Mouse (Mus musculus) CD4-positive, CD25-positive, alpha-beta regulatory T cell, adult 2 months (primary cell): Measurements from ENCODE around the gene Unc5c.

Source experiments
- DNase-seq: peaks from one replicate; pipeline ENCODE4 v3.0.0-alpha.2; 2012; ENCODE audit warnings: low read depth, low spot score

The Unc5c gene

DNA sequence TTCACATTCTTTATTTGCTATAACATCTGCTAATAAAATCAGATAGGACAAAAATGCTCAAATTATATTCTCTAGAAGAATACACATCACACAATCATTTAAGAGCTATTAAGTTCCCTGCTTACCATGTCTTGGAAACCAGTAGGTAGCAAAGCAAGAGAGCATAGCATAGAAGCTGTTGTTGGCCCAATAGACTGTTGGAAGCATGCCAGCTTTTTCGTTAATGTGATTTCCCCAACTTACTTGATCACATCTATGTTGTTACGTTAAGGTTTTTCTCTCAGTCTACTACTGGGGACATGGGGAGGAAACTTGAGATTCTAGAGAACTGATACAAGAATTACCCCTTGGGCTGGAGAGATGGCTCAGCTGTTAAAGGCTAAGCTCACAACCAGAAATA, 133.0 kb downstream of the Unc5c start:
- DNase-seq = no peak

DNA sequence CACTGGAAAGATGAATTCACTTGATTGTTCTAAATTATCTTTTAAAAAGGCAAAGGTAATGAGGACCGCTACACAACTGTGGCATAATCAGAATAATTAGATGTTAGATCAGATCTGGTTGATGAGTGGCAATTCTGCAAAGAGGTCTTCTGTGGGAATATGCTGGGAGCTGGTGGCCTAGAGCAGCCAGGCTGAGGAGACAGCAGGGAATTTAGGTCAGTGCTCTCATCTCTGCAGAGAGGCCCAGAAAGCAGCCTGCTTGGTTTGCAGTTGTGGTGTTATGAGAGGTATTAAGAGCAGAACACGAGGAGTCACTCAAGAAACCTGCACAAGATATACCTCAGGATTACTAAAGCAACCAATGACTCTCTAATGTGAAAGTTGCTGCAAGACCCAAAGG, 133.9 kb downstream of the Unc5c start:
- DNase-seq = no peak

DNA sequence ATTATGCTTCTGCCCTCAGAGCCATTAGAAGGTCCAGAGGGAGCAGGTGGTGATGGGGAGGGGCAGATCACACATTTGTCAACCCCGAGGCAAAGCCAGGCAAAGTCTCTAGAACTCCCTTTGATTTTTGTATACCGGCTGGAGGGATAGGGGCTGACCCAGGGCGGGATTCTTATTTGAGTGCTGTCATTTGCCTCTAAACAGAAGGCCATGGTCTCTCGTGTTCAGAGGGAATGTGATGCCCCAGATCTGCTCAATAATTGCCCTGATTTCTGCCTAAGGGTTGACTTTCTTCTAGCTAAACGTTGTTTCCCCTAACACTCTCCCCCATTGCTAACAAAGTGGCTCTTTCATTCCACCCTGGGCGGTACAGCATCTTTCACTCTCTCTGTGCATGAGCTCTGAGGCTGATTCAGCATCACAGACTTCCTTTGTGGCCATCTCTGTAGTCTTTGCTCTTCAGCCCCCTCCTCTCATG, 136.1 kb downstream of the Unc5c start:
- no peak for DNase-seq

DNA sequence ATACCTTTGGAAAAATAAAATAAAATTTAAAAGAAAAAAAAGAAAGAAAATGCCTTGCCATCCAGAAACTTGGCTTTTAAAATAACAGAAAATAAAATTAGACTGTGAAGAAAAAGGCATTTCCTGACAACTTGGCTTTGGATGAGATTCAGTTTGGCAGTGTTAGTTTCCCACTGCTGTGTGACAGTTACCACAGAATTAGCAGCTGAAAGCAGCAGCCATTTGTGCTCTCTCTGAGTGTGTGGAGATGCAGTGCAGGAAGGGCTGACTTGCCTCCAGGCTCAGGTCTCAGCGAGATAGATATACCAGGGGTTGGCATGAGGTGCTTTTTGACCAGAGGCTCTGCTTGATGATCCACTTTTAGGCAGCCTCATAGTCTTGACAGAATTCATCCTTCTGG, 151.7 kb downstream of the Unc5c start:
- DNase-seq = no peak

DNA sequence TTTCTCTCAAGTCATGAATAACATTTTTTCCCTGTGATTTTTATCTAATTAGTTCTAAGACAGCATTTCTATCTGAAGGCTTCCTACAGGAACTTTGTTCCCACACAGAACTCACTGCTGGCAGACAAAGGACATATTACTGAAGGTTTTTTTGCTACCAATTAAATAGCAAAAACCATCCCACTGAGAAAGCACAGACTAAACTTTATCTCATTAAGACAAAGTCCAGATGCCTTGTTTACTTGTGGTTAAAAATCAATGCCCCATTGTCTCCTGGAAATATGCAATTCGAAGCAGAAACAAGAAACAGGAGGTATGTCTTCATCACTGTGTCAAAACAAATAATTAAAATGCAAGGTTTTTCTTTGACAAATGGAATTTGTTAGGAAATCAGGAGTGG, 153.7 kb downstream of the Unc5c start:
- no peak for DNase-seq

DNA sequence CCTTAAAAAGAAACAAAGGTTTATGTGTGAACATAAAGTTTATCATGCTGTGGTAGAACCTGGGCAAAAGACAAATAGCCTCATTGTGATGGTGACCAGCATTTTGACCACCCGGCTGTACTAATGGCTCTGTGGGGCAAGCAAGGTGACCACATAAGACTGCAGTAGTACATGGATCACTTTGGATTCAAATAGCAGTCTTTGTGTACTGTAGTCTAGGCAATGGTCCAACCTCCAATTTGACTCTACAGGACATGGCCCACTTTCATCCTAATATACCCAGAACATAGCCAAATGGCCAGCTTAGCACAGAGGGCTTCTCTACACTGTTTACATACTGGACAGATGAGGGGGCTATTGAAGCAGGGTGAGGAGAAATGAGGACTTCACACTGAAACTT, 156.5 kb downstream of the Unc5c start:
- DNase-seq = no peak

DNA sequence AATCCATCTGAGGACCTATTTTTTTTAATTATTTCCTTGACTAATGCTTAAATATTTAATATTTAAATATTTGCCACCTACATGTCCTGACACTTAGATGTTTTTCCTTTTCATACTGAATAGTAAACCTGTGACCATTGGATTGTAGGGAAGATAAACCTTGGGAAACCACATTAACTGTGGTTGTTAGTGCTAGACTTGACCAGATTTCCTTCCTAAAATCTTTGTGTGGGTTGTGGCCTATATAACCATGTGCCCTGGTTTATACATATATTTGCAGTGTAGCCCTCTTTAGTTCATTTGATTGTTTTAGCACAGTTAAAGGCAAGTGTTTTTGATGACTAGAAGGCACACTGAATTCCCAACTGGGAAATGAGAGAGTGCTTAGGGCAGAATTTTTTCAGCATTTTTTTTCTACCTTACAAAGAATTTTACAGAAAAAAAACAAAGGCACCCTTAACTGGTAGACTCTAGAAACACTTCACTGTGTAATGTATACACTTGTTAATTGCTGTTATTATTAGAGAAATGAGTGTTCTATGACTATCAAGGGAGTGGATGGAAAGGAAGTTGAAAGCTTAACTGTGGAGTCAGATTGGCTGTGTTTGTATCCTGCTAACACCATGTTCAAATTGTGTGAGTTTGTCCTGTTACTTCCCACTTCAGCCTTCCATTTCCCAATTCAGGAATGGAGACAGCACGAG, 162.1 kb downstream of the Unc5c start:
- no peak for DNase-seq

DNA sequence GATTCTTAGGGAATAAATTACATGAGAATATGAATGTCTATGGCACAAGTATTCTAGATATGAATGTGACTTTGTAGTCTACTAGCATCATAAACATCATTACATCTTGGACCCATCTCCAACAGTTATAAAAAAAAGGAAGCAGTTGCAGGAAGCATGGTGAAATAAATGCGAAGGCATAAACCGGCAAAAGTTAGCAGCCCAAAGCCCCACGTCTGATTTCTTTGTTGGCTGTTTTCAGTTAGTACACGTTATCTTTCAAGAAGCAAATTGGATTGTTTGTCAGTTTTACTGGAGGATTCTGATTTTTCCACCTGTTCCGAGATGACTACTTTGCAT, 162.6 kb downstream of the Unc5c start:
- DNase-seq = no peak

DNA sequence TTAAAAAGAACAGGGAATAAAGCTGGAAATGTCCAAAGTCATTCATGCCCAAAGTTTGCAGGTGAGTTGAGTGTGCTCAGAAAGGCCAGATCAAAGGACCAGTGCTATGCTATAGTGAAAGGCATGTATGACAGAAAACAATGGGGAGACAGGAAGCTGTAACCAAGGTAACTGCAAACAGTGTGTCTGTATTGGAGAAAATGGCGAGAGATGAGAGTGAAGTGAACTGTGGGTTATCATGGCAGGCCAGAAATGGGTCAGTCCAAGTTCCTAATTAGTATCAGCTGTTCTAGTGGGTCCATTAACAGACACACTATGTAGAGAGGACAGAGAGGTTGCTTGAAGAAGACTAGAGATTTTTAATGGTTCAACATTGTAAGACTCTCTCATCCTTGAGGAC, 164.4 kb downstream of the Unc5c start:
- DNase-seq = no peak

DNA sequence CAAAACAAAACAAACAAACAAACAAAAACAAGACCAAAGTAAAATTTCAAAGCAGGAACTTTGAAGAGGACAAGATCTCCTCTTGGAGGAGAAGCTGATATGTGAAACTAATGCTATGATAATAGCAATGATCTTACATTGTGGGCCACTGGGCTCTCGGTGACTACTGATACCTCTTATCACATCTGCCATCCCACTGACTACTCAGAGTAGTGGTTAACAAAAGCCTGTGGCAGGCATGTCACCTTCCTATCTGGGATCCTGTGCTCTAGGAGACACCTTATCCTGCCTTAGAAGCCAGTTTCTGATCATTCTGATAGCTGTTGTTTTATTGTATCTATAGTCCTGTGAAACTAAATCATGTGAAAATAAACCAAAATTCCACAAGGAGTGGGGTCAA, 172.9 kb downstream of the Unc5c start:
- DNase-seq = no peak

DNA sequence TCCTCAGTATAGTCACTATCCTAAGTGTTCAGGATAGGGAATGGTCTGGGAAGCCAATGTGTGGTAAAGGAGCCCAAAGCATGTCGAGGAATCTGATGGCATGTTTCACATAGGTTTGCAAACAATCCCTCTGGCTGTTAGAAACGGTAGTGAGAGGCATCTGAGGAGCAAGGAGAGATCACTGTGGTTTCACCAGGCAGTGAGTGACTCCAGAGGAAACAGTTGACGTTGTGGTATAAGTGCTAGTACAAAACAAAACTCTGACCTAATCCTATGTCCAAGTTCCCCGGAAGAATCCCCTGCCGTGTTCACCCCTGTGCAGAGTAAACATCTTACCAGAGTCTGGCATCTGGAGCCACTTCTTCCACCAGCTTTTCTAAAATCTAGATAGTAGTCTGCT, 179.2 kb downstream of the Unc5c start:
- no peak for DNase-seq

DNA sequence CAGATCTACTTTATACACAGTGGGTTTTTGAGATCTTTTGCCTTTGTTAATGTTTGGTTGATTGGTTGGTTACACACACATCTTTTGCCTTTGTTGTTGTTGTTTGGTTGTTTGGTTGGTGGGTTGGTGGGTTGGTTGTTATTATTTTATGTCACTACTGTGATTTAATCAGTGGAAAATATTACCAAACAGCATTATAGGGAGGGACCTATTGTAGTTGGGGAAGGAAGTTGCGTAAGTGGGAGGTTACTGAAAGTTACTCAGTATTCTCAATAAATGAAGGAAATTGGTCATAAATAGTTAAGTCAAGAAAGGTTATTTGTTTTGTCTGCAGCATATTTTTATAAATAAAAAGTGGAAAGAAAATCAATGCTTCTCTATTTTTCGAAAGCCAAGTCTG, 181.6 kb downstream of the Unc5c start:
- DNase-seq = no peak

DNA sequence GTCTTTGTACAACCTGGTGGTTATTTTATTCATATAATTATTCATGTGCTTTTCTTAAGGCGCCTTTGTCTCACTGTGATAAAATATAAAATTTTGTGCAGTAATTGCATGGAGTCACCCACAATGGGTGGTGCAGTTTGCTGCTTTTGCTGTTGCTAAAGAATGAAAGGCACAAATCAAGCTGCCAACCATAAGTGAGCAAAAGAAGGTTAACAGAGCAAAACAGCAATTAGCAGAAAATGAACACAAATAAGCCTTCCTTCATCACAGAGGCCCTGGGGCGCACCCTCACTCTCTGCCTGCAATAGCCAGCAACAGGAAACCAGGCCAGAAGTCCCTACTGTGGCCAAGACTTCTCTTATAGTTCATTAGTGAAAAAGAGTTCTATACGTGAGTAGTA, 185.6 kb downstream of the Unc5c start:
- DNase-seq = no peak

DNA sequence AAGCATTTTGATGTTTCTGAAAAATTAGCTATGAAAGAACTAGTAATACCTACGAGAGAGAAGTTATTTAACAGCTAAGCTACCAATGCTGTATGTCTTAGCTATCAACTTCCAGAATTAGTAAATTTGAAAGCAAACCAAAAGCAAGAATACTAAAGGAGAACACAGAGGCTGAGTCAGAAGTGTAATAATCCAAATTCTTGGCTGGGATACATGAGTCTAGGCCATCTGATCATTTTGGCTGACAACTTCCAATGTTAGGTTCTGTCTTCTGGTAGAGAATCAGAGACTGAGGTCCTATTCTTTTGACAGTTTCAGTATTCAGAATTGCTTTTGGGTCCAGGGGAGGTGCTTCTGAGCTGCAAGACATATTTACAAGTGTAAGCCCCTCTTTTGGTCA, 188.9 kb downstream of the Unc5c start:
- DNase-seq = no peak

DNA sequence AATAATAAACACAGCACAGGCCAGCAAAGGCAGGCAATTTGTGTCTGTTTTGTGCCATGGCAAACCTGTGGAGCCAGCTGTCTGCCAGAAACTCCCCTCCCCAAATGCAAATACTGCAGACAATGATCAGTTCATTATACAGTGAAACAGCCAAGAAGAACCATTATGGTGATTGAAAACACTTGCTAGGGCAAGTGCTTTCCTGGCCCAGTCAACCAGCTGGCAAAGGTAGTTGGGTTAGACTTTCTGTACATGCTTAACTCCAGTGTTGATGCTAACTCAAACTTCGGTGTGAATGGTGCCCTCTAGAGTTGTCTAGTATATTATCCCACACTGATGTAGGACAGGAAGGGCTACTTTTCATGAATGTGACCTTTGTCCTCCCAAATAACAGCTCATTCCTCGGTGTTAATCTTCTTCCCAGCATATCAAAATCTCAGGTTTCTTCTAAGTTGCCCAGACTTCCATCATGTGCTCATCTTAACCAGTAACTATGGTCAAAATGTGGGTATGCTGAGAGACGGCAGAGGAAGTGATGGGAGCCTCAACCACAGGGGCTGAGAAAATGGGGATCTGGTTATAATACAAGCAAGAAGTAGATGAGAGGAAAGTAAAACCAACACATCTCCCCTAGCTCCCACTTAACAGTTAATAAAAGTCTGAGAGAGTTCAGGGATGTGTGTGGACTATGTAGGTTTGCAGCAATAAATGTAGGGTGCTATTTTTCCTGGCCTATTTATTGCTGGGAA, 194.2 kb downstream of the Unc5c start:
- no peak for DNase-seq

DNA sequence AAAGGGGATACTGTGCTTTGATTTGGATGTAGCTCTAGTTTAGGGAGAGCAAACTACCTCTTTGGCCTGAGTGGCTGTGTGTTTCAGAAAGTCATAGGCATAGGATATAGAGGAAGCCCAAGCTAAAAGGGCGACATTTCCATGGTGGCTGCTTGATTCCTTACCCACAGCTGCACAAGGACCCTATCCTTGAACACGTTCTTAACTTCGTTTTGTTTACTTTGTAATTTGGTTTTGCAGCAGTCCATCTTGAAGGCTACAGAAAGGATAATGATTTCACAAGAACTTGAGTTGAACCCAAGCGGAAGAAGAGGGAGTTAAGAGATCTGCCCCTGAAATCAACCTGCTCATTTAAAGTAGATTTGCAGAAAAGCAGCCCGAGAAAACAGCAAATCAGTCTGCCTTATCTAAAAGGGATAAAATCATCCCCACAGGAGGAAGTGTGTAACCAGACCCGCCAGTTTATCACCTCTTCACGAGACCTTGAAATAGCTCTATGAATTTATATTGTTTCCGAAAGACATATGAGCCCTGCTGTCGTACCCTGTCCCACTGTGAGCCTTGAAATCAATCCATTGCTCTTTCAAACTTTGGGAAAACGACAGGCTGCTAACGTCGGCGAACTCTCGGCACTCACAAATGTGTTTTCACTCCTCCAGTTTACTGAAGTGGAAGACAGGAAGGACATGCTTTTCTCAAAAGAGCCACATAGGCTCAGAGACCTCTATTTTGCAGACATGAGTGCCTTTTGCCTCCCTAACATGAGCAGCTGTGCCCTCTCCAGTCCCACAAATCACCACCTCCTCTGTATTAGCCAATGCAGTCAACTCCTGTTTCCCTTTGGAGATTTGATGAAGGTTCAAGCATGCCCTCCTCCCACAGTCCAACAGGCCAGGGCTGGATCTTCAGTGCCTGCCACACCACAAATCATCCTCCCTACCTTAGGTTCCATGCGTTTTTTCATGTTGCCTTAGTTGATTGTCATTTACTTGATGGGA, 195.3 kb downstream of the Unc5c start:
- DNase-seq = no peak

DNA sequence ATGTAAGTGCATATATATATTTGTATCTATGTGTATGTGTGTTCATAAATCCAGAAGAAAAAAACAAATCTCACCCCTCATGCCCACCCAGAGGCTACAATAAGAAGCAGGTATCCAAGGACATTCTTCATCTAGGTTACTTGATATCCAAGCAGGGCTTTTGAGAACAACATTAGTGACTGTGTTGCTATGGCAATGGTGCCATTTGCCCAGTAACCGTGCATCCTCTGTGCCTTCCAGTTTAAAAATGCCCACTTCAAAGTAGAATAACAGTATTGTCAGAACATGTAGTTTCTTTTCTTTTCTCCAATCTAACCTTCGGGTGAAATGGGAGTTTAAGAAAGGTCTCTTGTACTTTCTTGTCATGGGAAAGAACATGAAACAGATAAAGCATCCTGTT, 224.1 kb downstream of the Unc5c start:
- DNase-seq = no peak

DNA sequence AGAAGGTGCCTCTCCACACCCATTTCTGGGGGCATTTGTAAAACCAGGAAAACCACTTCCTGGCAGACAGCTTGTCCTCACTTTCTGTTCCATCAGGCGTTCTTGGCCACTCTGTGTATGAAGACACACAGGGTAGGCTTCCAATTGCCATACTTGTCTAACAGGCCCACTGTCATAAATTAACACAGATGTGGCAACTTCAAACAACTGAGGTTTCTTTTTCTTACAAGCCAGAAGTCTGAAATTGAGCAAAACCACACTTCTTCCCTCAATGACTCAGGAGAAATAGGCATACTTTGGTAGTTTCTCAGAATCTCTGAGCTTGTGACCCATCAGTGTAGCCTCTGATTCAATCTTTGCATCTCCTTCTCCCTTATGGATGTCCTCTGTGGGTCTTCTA, 225.7 kb downstream of the Unc5c start:
- DNase-seq = no peak

DNA sequence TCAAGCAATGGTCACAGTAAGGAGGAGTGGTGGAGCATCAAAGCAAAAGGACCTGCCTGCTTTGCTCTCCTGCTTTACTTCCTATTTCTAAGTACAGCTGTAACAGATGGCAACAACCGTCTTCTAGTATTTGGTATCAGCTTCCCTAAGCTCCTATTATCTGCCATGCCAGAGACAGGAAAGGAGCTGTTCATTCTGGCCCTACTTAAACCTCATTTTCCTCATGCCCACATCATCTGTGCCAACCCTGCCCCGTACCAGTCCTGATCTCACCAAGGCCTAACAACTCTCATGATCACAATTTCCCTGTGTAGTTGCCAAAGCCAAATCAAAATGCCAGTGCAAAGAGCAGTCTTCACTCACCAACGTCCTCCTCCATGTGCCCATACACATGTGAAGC, 226.4 kb downstream of the Unc5c start:
- DNase-seq = no peak

DNA sequence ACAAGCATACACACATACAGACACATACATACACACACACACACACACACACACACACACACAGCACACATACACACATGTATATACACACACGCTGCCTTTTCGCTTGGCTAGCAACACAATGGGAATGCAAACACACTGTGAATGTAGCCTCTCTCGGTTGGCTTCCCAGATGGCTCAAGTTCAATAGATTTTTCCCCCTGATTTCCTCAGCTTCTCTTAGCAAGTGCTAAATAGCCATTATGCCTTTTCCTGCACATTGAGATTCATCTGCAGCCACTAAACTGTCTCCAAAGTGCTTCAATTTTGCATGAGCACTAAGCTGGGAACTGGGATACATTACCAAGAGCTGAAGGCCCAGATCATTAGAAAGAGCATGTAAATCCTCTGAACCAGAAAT, 226.8 kb downstream of the Unc5c start:
- DNase-seq = no peak

DNA sequence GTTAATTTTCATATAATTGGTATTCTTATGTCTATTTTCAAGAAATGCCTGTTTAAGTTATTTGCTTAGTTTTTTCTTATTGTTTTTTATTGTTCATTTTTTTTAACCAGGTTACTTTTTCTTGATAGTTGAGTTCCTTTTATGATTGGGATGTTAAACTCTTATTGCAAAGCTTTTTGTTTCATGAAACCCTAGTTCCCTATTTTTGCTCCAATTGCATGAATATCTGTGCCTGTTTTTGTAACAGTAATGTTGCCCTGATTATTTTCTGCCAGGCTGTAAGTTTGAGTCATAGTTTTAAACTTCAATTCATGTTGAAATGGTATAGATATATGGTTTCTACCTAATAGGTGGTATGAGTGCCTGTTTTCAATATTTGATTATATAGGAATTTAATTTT, 234.2 kb downstream of the Unc5c start:
- no peak for DNase-seq

DNA sequence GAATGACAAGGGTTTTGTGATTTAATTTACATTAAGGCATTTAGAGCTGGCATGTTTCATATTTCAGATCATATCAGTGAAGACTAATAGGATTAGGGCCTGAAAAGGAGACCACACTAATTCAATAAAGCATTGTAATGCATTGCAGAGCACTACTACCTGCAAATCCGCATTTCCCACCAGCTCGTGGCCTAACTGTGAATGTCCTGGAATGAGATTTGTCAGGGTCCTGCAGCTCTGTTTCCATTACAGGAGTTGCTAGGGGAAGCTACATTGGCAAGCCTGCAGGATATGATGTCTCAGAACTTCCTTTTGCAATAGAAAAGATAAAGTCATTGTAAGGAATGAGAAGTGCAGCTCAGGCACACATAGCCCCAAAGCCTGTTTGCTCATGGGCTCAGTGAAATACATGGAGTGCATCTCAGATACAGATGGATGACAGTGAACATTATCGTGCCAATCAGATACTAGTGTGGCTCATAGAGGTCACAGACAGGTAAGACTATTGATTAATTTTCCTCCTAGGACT, 236.4 kb downstream of the Unc5c start:
- DNase-seq = no peak
